Mouse (Mus musculus): ENCODE measurements around the gene Fcgr3. TPM values are rescaled to one million over a fixed set of nuclear protein-coding genes. Genes with fewer than 3 reads are reported as not detected.

Gene Fcgr3
- total RNA-seq, 2 experiments from 2014 or later: 9.7 to 10.4 TPM

DNA sequence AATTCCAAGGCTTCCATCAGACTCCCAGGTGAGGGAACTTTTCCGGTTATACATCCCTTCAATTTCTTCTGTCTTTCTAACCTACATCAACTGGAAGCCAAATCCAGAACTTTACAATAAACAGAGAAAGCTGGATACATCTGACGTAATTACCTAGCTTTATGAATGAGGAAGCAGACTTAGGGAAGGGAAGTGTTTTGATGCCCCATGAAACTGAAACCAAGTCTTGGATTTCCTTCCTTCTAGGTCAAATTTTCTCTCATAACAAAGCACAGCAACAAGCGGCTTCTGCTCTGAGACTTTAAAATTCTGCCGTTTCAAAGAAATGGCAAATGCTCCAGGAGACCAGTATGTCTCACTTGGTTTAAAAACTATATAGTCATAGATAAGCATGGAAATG, 58.4 kb downstream of the Fcgr3 start:
- no peak for DNase-seq

DNA sequence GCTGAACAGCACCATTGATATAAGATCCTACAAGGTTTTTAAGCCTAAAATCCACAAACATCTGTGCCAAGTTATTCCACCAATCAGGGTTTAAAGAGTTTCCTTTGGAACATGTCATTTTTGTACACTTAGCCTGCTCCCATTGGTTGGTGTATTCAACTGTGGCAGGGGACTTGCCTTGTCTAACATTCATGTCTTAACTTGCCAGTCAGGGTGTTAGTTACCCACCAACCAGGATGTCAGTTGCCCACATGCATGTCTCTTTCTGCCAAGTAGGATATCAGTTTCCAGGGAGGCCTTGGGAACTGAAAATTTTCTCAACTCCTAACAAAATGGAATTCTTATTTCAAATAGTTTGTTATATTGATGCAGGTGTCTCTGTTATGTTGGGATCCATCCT, 59.1 kb downstream of the Fcgr3 start:
- no peak for DNase-seq

DNA sequence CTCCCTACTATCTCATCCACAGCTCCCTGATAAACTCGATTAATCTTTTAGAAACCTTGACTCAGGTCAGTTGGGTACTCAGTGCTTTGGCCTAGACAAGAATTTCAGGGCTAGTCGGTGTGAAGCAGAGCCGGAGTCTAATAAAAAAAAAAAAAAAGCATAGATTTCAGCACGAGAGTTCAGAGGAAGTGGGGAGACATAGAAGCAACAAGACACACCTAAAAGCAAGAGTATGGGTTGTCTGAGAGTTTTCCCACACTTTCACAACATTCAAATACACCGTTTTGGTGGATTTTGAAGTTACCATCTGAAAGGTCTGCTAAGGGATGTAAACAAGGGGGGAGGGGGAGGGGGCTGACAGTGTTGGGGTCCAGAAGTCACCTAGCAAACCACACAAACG, 59.7 kb downstream of the Fcgr3 start:
- DNase-seq: no peak

Small RNA genes within 50 kb of the gene (microRNA-seq; reads per million reads assigned to microRNA genes)
- gene Gm27552 (0 reads per million in 2 experiments), gene Gm27844 (0 reads per million in 2 experiments), gene Mir6546 (1.5 to 1.9 reads per million in 2 experiments)

Other genes with a start within 250 kb of the Fcgr3 start
- gene Atf6, start 197.2 kb downstream of the Fcgr3 start, total RNA-seq (2021): 10 to 100 TPM; 48.7 to 50.9 TPM
- gene Gm26620, start 179.9 kb downstream of the Fcgr3 start, total RNA-seq (2021): under 1 TPM; 0.48 to 0.60 TPM
- 10 to 100 TPM; 14.8 to 15.6 TPM for gene Dusp12, start 179.4 kb downstream of the Fcgr3 start, total RNA-seq (2021)
- under 1 TPM; 0.45 to 0.58 TPM for gene Fcrlb, start 152.0 kb downstream of the Fcgr3 start, total RNA-seq (2021)
- not detected for gene Fcrla, start 137.4 kb downstream of the Fcgr3 start, total RNA-seq (2021)
- 1 to 10 TPM; 4.5 to 4.6 TPM for gene Fcgr2b, start 88.4 kb downstream of the Fcgr3 start, total RNA-seq (2021)
- gene Fcgr4, start 46.0 kb downstream of the Fcgr3 start, total RNA-seq (2021): under 1 TPM in 1 of 2 experiments, not detected in 1; 0.30 TPM
- gene Cfap126, start 49.0 kb upstream of the Fcgr3 start, total RNA-seq (2021): 1 to 10 TPM in 1 of 2 experiments, under 1 TPM in 1; 0.92 to 1.8 TPM
- gene Sdhc, start 85.7 kb upstream of the Fcgr3 start, total RNA-seq (2021): 100 to 1,000 TPM; 191 to 202 TPM
- not detected for gene Mpz, start 85.8 kb upstream of the Fcgr3 start, total RNA-seq (2021)
- 10 to 100 TPM; 39.4 to 42.3 TPM for gene Pcp4l1, start 131.3 kb upstream of the Fcgr3 start, total RNA-seq (2021)
- gene Nr1i3, start 149.0 kb upstream of the Fcgr3 start, total RNA-seq (2021): under 1 TPM; 0.20 to 0.25 TPM
- 10 to 100 TPM; 72.4 to 80.2 TPM for gene Tomm40l, start 157.6 kb upstream of the Fcgr3 start, total RNA-seq (2021)
- gene Apoa2, start 160.1 kb upstream of the Fcgr3 start, total RNA-seq (2021): 1 to 10 TPM in 1 of 2 experiments, not detected in 1; 1.2 TPM
- 10 to 100 TPM; 13.5 to 15.2 TPM for gene Fcer1g, start 169.4 kb upstream of the Fcgr3 start, total RNA-seq (2021)
- 10 to 100 TPM; 15.1 to 15.5 TPM for gene Adamts4, start 185.5 kb upstream of the Fcgr3 start, total RNA-seq (2021)
- gene Ndufs2, start 186.5 kb upstream of the Fcgr3 start, total RNA-seq (2021): 100 to 1,000 TPM; 275 to 286 TPM
- gene B4galt3, start 205.4 kb upstream of the Fcgr3 start, total RNA-seq (2021): 10 to 100 TPM; 68.5 to 76.8 TPM
- gene Ppox, start 216.3 kb upstream of the Fcgr3 start, total RNA-seq (2021): 10 to 100 TPM; 28.0 to 31.4 TPM
- 10 to 100 TPM; 66.9 to 70.5 TPM for gene Usp21, start 223.1 kb upstream of the Fcgr3 start, total RNA-seq (2021)
- gene Ufc1, start 230.1 kb upstream of the Fcgr3 start, total RNA-seq (2021): 100 to 1,000 TPM; 101 to 112 TPM

Data from layer of hippocampus, postnatal 36 days (tissue).